Mouse (Mus musculus) forebrain, embryonic 12.5 days (tissue): ENCODE measurements around the gene Rtp4. TPM values are rescaled to one million over a fixed set of nuclear protein-coding genes. Genes with fewer than 3 reads are reported as not detected.
A peak's percentile ranks its signal among the peaks of the same experiment; 100 is the strongest.

ENCODE experiments used
- ATAC-seq: fragments of 200-750 bp; cut with Nextera tagmentation; 2 replicates; pipeline ENCODE4 v1.8.0; 2017; ENCODE audit warnings: moderate TSS enrichment; ENCODE audit not compliant: low FRiP score
- H3K27ac ChIP-seq: fragments of 300-500 bp; sonication (generic); 2 replicates; pipeline ENCODE4 v1.5.1; 2016; ENCODE audit warnings: mild to moderate bottlenecking
- H3K27me3 ChIP-seq: fragments of 300-500 bp; sonication (generic); 2 replicates; pipeline ENCODE4 v1.6.1; 2016; ENCODE audit warnings: mild to moderate bottlenecking
- H3K36me3 ChIP-seq: fragments of 300-500 bp; sonication (generic); replicated peaks from 2 replicates; pipeline ENCODE4 v1.6.1; 2016; ENCODE audit warnings: mild to moderate bottlenecking
- H3K4me1 ChIP-seq: fragments of 300-500 bp; sonication (generic); 2 replicates; pipeline ENCODE4 v1.6.1; 2016
- H3K4me2 ChIP-seq: fragments of 300-500 bp; sonication (generic); 2 replicates; pipeline ENCODE4 v1.6.1; 2016; ENCODE audit warnings: mild to moderate bottlenecking, moderate library complexity
- H3K4me3 ChIP-seq: fragments of 300-500 bp; sonication (generic); replicated peaks from 2 replicates; pipeline ENCODE4 v1.5.1; 2016; ENCODE audit warnings: mild to moderate bottlenecking
- H3K9ac ChIP-seq: fragments of 300-500 bp; sonication (generic); 2 replicates; pipeline ENCODE4 v1.6.1; 2016; ENCODE audit warnings: mild to moderate bottlenecking
- H3K9me3 ChIP-seq: fragments of 300-500 bp; sonication (generic); 2 replicates; pipeline ENCODE4 v1.6.1; 2016
- WGBS: fragments of 180-500 bp; shearing (Covaris S2); methylation state at CpG from one replicate; pipeline ENCODE4 v1.1.7; 2016; 5-methylcytosine and 5-hydroxymethylcytosine counted together
- polyA plus RNA-seq: library from polyadenylated mRNA; unstranded; fragments of >200 nt; fragmentation: Nextera tagmentation; extraction: Ambion mirVana; gene quantifications from 2 replicates; pipeline ENCODE4 v1.2.1, GENCODE M21; 2016

Rtp4 gene
- polyA plus RNA-seq, 1 experiment from 2014 or later = 2.0 TPM

DNA sequence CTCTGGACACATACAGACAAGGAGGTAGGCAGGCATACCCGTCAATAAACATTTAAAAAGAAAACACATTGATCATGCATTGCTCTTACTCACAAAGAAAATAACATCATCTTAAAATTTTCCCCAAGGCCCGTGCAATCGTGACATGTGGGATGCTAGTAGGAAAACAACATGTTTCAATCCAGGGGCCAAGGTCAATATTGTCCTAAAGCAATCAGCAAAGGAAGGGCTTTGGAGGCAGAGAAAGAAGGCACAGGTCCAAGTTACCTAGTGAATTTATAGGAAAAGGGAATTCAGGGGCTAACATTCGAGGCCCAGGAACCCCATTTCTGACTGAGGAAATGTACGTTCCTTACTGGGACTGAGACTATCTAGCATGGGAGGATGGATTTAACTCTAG lies 2.9 kb upstream of the Rtp4 start:
- H3K27ac ChIP-seq = peak overlapping the region; percentile 79; the same call in 1 of the 2 replicates
- 89% methylated on average over 5 of the region's 5 CpGs for WGBS
- no peak overlapping the region for H3K4me3 ChIP-seq

GRCm38 (mm10) chr16:23517754-23518566 lies 2.1 kb upstream of the Rtp4 start:
- Histone ChIP-seq H3K4me1 (peaks cover 61% of the 10 kb centered on the region), H3K27ac (peak overlapping the region; percentile 79), H3K36me3 (peaks cover 9% of the 10 kb centered on the region; the same call in 1 of the 2 replicates), H3K9ac (peak overlapping the region; percentile 46), H3K9me3 (no peaks in the 10 kb centered on the region), H3K27me3 (no peaks in the 10 kb centered on the region), H3K4me2 (peak overlapping the region; percentile 69), H3K4me3 (peak overlapping the region; percentile 14; the same call in 1 of the 2 replicates)
- 72% methylated on average over 20 of the region's 20 CpGs for WGBS
- peak; percentile 31; the same call in 1 of the 2 replicates for ATAC-seq

More for the DNA sequence above, 2.9 kb upstream of the Rtp4 start:
- no peak for ATAC-seq
- Histone ChIP-seq H3K36me3 (peaks cover 15% of the 10 kb centered on the region), H3K27me3 (no peaks in the 10 kb centered on the region), H3K4me2 (peak overlapping the region; percentile 69; the same call in 1 of the 2 replicates), H3K4me1 (peaks cover 55% of the 10 kb centered on the region), H3K9me3 (no peaks in the 10 kb centered on the region), H3K9ac (no peak overlapping the region)

GRCm38 (mm10) chr16:23518567-23519369 lies 1.3 kb upstream of the Rtp4 start:
- Histone ChIP-seq H3K4me2 (peak overlapping the region; percentile 69), H3K4me3 (peak overlapping the region; percentile 54), H3K36me3 (peaks cover under 1% of the 10 kb centered on the region; the same call in 1 of the 2 replicates), H3K9me3 (no peaks in the 10 kb centered on the region), H3K27me3 (no peaks in the 10 kb centered on the region), H3K9ac (no peak overlapping the region; the same call in 1 of the 2 replicates), H3K27ac (peak overlapping the region; percentile 93), H3K4me1 (peaks cover 63% of the 10 kb centered on the region)
- WGBS = 76% methylated on average over 10 of the region's 10 CpGs
- no peak for ATAC-seq

- H3K4me1 ChIP-seq = peaks cover 63% of the 10 kb centered on the region
- H3K27me3 ChIP-seq = no peaks in the 10 kb centered on the region
- no peaks in the 10 kb centered on the region for H3K36me3 ChIP-seq
- peak overlapping the region; percentile 69 for H3K4me2 ChIP-seq
- H3K4me3 ChIP-seq = peak overlapping the region; percentile 54
- no peaks in the 10 kb centered on the region for H3K9me3 ChIP-seq
- H3K9ac ChIP-seq = peak overlapping the region; percentile 70
- 14% methylated on average over 1 of the region's 1 CpGs for WGBS
- H3K27ac ChIP-seq = peak overlapping the region; percentile 93
- ATAC-seq = no peak
Observed at GRCm38 (mm10) chr16:23519771-23520170, 320 bp upstream of the Rtp4 start.

GRCm38 (mm10) chr16:23521092-23521491 lies 1.0 kb downstream of the Rtp4 start:
- Histone ChIP-seq H3K9ac (peak overlapping the region; percentile 70; the same call in 1 of the 2 replicates), H3K27me3 (no peaks in the 10 kb centered on the region), H3K4me2 (peak overlapping the region; percentile 69), H3K36me3 (no peaks in the 10 kb centered on the region), H3K4me1 (peaks cover 57% of the 10 kb centered on the region), H3K4me3 (peak overlapping the region; percentile 54), H3K9me3 (no peaks in the 10 kb centered on the region), H3K27ac (peak overlapping the region; percentile 93)
- 0 out of 2 replicates have a peak, but pooled peaks have one; percentile 12 for ATAC-seq
- WGBS = 9% methylated on average over 5 of the region's 5 CpGs

GRCm38 (mm10) chr16:23522081-23522480 lies 2.0 kb downstream of the Rtp4 start:
- WGBS = 72% methylated on average over 5 of the region's 5 CpGs
- Histone ChIP-seq H3K9ac (no peak overlapping the region), H3K4me3 (no peak overlapping the region), H3K4me2 (no peak overlapping the region), H3K9me3 (no peaks in the 10 kb centered on the region), H3K27ac (no peak overlapping the region), H3K4me1 (peaks cover 52% of the 10 kb centered on the region), H3K36me3 (no peaks in the 10 kb centered on the region), H3K27me3 (no peaks in the 10 kb centered on the region)
- no peak for ATAC-seq

- Histone ChIP-seq H3K9me3 (no peaks in the 10 kb centered on the region), H3K9ac (no peak overlapping the region), H3K27ac (no peak overlapping the region), H3K4me3 (no peak overlapping the region), H3K4me2 (no peak overlapping the region), H3K36me3 (no peaks in the 10 kb centered on the region), H3K27me3 (no peaks in the 10 kb centered on the region), H3K4me1 (no peaks in the 10 kb centered on the region)
- WGBS = 85% methylated on average over 4 of the region's 4 CpGs
- ATAC-seq = no peak
Observed at GRCm38 (mm10) chr16:23529186-23529585, 9.1 kb downstream of the Rtp4 start.

DNA sequence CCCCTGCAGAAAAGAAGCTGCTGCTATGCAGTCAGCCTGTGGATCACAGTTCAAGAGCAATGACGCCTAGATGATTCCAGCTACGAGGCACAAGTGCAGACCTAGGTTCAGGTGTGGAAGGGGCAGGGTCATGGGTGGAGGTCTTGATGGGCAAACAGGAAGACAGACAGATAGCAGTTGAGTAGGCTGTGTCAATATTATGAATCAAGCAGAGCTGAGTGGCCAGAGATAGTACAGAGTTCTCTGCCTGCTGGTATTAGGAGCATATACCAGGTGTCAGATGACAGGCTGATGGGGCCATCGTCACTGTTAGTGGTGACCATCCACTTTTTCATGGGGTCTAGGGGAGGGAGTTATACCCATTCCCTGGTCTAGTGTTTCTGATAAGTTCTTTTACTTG lies 13.6 kb downstream of the Rtp4 start:
- Histone ChIP-seq H3K27ac (no peak overlapping the region), H3K4me2 (no peak overlapping the region), H3K36me3 (no peaks in the 10 kb centered on the region), H3K9ac (no peak overlapping the region), H3K4me1 (no peaks in the 10 kb centered on the region), H3K9me3 (no peaks in the 10 kb centered on the region), H3K4me3 (no peak overlapping the region), H3K27me3 (no peaks in the 10 kb centered on the region)
- WGBS = 89% methylated on average over 3 of the region's 3 CpGs
- ATAC-seq = no peak

DNA sequence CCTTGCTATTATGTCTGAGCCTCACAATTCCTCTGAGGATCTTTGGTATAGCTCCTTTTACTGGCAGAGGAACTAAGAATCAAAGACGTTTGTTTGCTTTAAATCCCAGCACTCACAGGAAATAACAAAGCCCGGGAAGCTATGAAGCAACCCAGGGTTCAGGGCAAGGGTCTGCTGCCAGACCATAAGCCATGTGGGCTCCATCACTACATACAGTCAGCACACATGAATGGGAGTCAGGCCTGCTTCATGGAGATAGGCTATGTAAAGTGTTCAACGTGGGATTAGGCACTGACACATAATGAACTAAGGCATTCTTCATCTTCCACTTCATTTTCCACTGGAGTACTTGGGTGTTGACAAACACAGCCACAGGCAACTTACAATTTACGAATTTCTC lies 21.0 kb downstream of the Rtp4 start:
- H3K4me2 ChIP-seq = no peak overlapping the region
- no peak overlapping the region for H3K9ac ChIP-seq
- H3K9me3 ChIP-seq = no peaks in the 10 kb centered on the region
- H3K27me3 ChIP-seq = no peaks in the 10 kb centered on the region
- ATAC-seq = no peak
- no peak overlapping the region for H3K27ac ChIP-seq
- H3K36me3 ChIP-seq = no peaks in the 10 kb centered on the region
- WGBS = 62% methylated on average over 4 of the region's 4 CpGs
- H3K4me1 ChIP-seq = no peaks in the 10 kb centered on the region
- H3K4me3 ChIP-seq = no peak overlapping the region

- Histone ChIP-seq H3K4me3 (no peak overlapping the region), H3K27me3 (no peaks in the 10 kb centered on the region), H3K27ac (no peak overlapping the region), H3K36me3 (no peaks in the 10 kb centered on the region), H3K4me2 (no peak overlapping the region), H3K9ac (no peak overlapping the region), H3K9me3 (no peaks in the 10 kb centered on the region), H3K4me1 (no peaks in the 10 kb centered on the region)
- no peak for ATAC-seq
- WGBS = 65% methylated on average over 4 of the region's 4 CpGs
Observed at GRCm38 (mm10) chr16:23542866-23543265, 22.8 kb downstream of the Rtp4 start.

GRCm38 (mm10) chr16:23544361-23544760 lies 24.3 kb downstream of the Rtp4 start:
- no peaks in the 10 kb centered on the region for H3K4me1 ChIP-seq
- H3K9me3 ChIP-seq = no peaks in the 10 kb centered on the region
- H3K9ac ChIP-seq = no peak overlapping the region
- H3K4me2 ChIP-seq = no peak overlapping the region
- no peaks in the 10 kb centered on the region for H3K27me3 ChIP-seq
- ATAC-seq = no peak
- no peak overlapping the region for H3K4me3 ChIP-seq
- H3K36me3 ChIP-seq = no peaks in the 10 kb centered on the region
- 75% methylated on average over 7 of the region's 7 CpGs for WGBS
- no peak overlapping the region for H3K27ac ChIP-seq

- ATAC-seq = no peak
- Histone ChIP-seq H3K9ac (no peak overlapping the region), H3K4me3 (no peak overlapping the region), H3K4me2 (no peak overlapping the region), H3K4me1 (no peaks in the 10 kb centered on the region), H3K36me3 (no peaks in the 10 kb centered on the region), H3K27me3 (no peaks in the 10 kb centered on the region), H3K27ac (no peak overlapping the region), H3K9me3 (no peaks in the 10 kb centered on the region)
- 89% methylated on average over 4 of the region's 4 CpGs for WGBS
Observed at GRCm38 (mm10) chr16:23547783-23548182, 27.7 kb downstream of the Rtp4 start.
